Mouse (Mus musculus) right cerebral cortex, postnatal 36 days (tissue): ENCODE measurements around the gene Gm13305.
"Not testable (repeated sequence)": the region's sequence is repeated elsewhere in the genome, so short reads cannot be mapped to it uniquely, and the experiment has no call there.

Experiments used
- DNase-seq, 2 experiments: peaks; one replicate each; pipeline ENCODE4 v3.0.0; 2022; ENCODE audit warnings: low spot score in 2 of 2, mixed read lengths in 1 of 2

Gene Gm13305

DNA sequence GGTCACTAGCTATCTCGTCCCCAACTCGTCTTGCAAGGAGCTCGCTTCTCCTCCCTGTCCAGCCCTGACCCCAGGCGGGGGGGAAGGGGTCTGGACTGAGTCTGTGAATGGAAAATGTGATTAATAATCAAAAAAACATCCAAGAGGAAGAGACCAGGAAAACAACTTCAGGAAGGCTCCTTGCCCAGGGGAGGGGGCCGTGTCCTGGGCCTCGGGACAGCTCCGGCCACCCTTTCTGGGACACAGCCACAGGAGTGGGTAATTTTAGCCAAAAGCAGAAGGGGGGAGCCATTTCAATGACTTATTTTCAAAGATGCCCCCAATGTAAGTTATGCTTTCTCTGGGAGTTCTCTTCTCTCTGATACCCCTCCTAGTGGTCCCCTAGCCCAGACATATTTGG is at the start of gene Gm13305:
TSS of gene Gm13305 (minus strand) at position 101 of the 400 bp plus-strand sequence.
- not testable (repeated sequence) for DNase-seq

DNA sequence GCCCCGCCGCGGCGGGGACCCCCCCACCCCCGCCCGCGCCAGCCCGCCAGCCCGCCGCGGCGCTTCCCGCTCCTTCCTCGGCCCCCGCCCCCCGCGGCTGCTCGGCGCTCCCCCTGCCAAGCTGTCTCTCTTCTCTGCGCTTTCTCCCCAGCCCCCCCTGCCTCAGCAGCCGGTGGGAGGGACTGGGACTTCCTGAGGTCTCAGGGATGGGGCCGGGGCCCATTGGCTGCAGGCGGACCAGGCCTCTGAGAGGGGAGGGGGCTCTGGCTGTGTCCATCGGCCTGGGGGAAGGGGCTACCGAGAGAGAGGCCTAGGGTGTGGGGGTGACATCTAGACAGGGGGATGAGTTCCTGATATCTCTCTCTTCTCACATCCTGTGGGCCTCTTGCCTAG is 16.6 kb upstream of the Gm13305 start:
- not testable (repeated sequence) for DNase-seq

DNA sequence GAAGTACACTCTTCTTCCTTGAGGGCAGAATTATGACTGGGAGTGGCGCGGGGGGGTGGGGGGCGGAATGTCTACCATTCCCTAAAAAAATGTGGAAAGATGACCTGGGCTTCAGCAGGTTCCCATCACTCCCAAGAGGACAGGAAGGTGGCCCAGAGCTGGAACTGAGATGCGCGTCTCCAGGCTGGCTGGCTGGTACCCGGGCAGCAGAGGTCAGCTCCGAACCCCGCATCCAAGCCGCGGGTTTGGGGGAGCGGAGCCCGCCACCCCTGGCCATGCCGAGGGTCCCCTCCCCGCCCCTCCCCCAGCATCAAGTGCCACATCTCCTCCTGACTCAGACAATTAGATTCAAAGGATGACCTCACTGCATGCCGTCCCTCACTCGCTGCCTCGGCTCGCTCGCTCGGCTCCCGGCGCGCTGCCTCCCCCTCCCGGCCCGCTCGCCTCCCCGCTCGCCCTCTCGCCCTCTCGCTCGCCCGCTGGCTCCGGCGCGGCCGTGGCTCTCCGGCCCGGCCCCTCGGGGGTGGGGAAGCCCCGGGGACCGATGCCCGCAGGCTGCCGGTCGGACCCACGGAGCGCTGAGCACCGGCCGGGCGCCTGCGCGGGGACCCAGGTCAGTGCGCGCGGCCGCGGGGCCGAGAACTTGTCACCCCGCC is 16.0 kb upstream of the Gm13305 start:
- not testable (repeated sequence) for DNase-seq

DNA sequence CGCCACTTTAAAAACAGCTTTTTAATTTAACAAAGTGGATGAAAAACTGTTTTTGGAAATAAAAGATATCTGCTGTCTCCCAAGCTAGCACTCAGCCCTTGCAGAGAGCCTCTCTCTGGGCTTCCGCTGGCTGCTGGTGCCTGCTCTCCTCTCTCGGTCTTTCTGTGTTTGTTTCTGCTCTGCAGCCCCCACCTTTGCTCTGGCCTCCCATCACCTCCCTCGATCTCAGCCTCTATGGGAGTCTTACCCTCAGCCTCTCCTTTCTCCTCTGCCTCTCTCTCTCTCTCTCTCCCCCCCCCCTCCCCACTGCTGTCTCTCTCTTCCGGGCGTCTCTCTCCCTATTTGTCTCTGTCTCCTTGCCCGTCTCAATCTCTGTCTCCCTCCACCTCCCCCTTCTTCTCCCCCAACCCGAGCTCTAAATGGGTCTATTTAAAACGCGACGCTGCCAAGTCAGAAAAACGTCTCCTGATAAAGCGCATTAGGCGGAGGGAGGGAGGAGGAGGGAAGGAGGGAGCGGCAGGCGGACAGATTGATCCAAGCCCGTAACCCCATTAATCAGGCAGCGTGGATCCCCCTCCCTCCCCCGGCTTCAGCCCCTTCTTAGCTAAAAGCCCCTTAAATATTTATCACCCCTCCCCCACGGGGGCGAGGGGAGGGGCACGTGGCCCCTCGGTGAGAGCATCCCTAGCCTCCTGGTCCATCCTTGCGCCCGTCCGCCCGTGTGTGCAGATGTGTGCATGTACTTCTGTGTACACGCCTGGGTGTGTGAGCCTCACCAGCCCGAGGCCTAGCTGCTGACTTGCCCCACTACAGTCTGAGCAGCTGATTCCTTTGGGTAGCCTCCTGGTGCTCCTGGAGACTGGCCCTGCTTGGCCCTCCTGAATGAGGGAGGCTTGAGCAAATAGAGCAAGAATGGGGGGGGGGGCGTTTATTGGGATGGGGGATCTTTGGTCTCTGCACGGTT is 15.1 kb upstream of the Gm13305 start:
- not testable (repeated sequence) for DNase-seq

DNA sequence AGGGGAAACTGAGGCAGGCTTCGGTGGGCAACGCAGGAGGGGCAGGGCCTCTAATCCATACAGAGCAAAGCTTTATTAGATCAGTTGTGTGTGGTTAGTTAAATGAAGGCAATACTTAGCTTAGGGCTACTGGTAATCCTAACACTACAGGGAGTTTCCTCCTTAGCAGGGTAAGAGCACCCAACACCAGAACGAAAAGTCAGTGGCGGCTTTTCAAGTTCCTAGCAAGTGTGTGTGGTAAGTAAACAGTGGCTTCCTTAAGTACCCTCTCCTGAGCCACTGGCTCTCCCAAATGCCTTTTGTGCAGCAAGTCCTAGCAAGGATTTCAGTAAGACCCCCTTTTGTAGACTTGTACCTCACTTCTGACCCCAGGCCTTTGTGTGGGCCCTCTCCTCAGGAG is 9.8 kb upstream of the Gm13305 start:
- not testable (repeated sequence) for DNase-seq

DNA sequence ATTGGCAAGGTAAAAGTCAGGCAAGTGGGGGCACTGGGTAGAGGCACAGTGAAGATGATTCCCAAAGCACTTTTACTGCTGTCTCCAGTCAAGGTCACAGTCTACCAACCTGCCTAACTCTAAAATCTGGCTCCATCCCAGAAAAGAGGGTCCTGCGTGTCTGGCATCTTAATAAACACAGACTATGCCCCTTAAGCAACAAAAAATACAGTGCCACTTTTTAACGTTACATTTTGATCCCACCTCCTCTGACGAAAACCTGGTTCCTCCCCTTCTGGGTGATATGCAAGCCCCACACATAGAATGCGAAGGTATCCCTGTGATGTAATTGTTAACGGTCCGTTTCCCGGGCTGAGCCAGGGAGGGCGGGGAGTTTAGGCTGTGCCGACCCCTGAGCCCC is 15.3 kb downstream of the Gm13305 start, which contains the start of gene Gm13306:
TSS of gene Gm13306 (plus strand) at position 301 of the 400 bp plus-strand sequence.
- not testable (repeated sequence) for DNase-seq

DNA sequence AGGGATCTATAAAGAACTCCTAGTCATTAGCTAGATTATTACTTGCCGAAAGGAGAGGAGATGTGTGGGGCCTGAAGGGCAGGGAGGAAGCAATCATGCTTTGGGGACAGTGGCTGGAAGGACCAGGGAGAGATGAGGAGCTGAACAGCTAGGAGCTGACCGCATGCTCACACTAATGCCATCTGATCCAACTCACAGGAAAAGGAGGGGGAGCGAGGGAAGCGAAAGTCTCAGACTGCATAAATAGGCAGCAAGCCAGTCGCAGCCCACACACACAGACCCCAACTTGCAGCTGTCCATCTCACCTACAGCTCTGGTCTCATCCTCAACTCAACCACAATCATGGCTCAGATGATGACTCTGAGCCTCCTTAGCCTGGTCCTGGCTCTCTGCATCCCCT is 53.9 kb downstream of the Gm13305 start, which contains the start of gene Gm13304:
TSS of gene Gm13304 (plus strand) at position 301 of the 400 bp plus-strand sequence.
- DNase-seq, result not testable (repeated sequence)
